Mouse (Mus musculus) adrenal gland, postnatal 14 days (tissue): ENCODE measurements around the gene Lrrc17. TPM values are rescaled to one million over a fixed set of nuclear protein-coding genes. Genes with fewer than 3 reads are reported as not detected.
"Not testable (repeated sequence)": the region's sequence is repeated elsewhere in the genome, so short reads cannot be mapped to it uniquely, and the experiment has no call there.

ENCODE experiments used
- DNase-seq: peaks from one replicate; pipeline ENCODE4 v3.0.0; 2021; ENCODE audit warnings: mixed read lengths
- total RNA-seq: library from RNA; stranded (reverse); gene quantifications from 2 replicates; pipeline ENCODE4 v1.2.3, GENCODE M21; 2021

Gene Lrrc17
- total RNA-seq, 1 experiment from 2014 or later, result 5.0 TPM

- DNase-seq, result no peak
These were observed 1.1 kb upstream of the Lrrc17 start for GRCm38 (mm10) chr5:21542226-21542625.

GRCm38 (mm10) chr5:21544821-21545220 is 1.5 kb downstream of the Lrrc17 start:
- no peak for DNase-seq

- no peak for DNase-seq
These were observed 1.9 kb downstream of the Lrrc17 start for GRCm38 (mm10) chr5:21545227-21545626.

GRCm38 (mm10) chr5:21545786-21546185 is 2.4 kb downstream of the Lrrc17 start:
- peak; percentile 41 for DNase-seq

GRCm38 (mm10) chr5:21547005-21547404 is 3.6 kb downstream of the Lrrc17 start:
- DNase-seq, result no peak

GRCm38 (mm10) chr5:21553685-21554084 is 10.3 kb downstream of the Lrrc17 start:
- no peak for DNase-seq

- no peak for DNase-seq
These were observed 11.4 kb downstream of the Lrrc17 start for GRCm38 (mm10) chr5:21554732-21555131.

GRCm38 (mm10) chr5:21556502-21556901 is 13.1 kb downstream of the Lrrc17 start:
- DNase-seq, result no peak

- DNase-seq, result peak; percentile 9
These were observed 20.6 kb downstream of the Lrrc17 start for GRCm38 (mm10) chr5:21563936-21564335.

- no peak for DNase-seq
These were observed 22.2 kb downstream of the Lrrc17 start for GRCm38 (mm10) chr5:21565392-21566065.

GRCm38 (mm10) chr5:21567784-21568183 is 24.4 kb downstream of the Lrrc17 start:
- DNase-seq, result no peak

- no peak for DNase-seq
These were observed 29.5 kb downstream of the Lrrc17 start for GRCm38 (mm10) chr5:21572764-21573416.

- DNase-seq, result no peak
These were observed 31.2 kb downstream of the Lrrc17 start for GRCm38 (mm10) chr5:21574386-21575209.

GRCm38 (mm10) chr5:21575210-21575550 is 31.8 kb downstream of the Lrrc17 start:
- DNase-seq, result no peak

- DNase-seq, result no peak
These were observed 34.8 kb downstream of the Lrrc17 start for GRCm38 (mm10) chr5:21578136-21578535.

GRCm38 (mm10) chr5:21586763-21587162 is 43.4 kb downstream of the Lrrc17 start:
- DNase-seq, result peak; percentile 75

- no peak for DNase-seq
These were observed 44.3 kb downstream of the Lrrc17 start for GRCm38 (mm10) chr5:21587683-21588082.

- DNase-seq, result no peak
These were observed 44.9 kb downstream of the Lrrc17 start for GRCm38 (mm10) chr5:21588220-21588619.

GRCm38 (mm10) chr5:21592106-21592505 is 48.7 kb downstream of the Lrrc17 start:
- DNase-seq, result no peak

GRCm38 (mm10) chr5:21593201-21593709 is 49.9 kb downstream of the Lrrc17 start:
- no peak for DNase-seq

GRCm38 (mm10) chr5:21599536-21599935 is 56.2 kb downstream of the Lrrc17 start:
- not testable (repeated sequence) for DNase-seq

GRCm38 (mm10) chr5:21599961-21600360 is 56.6 kb downstream of the Lrrc17 start:
- no peak for DNase-seq

- DNase-seq, result peak; percentile 43
These were observed 62.6 kb downstream of the Lrrc17 start for GRCm38 (mm10) chr5:21605936-21606335.
